Mouse (Mus musculus) heart, embryonic 14.5 days (tissue): ENCODE measurements at regions not wholly inside any gene's neighbourhood (a gene's known extent, or its start where the extent isn't known, plus 50 kb on each side); places are given as distances from the start of the nearest gene placed in this dataset.
"Not testable (repeated sequence)": the region's sequence is repeated elsewhere in the genome, so short reads cannot be mapped to it uniquely, and the experiment has no call there.

Experiments used
- ATAC-seq: fragments of 200-750 bp; cut with Nextera tagmentation; 2 replicates; pipeline ENCODE4 v1.8.0; 2017; ENCODE audit warnings: low read depth, moderate TSS enrichment; ENCODE audit not compliant: insufficient number of reproducible peaks, insufficient read depth, low FRiP score
- H3K27ac ChIP-seq, 2 experiments: fragments of 200-500 bp in 1 of 2; fragments of 300-500 bp in 1 of 2; sonication (generic) in 1 of 2; replicated peaks in 1 of 2; 2 replicates each; pipeline ENCODE4 v1.5.1; 2012 to 2014; ENCODE audit warnings: low read depth in 2 of 2, low read length in 2 of 2, control low read depth in 1 of 2, mild to moderate bottlenecking in 1 of 2, mixed read lengths in 1 of 2; ENCODE audit not compliant: control insufficient read depth in 1 of 2, insufficient read depth in 1 of 2
- H3K27me3 ChIP-seq: fragments of 300-500 bp; sonication (generic); 2 replicates; pipeline ENCODE4 v1.6.1; 2014; ENCODE audit warnings: mild to moderate bottlenecking, low read length, control low read depth; ENCODE audit not compliant: control insufficient read depth, insufficient read depth
- H3K36me3 ChIP-seq: fragments of 300-500 bp; sonication (generic); 2 replicates; pipeline ENCODE4 v1.6.1; 2014; ENCODE audit warnings: mild to moderate bottlenecking, control low read depth, low read length, mixed read lengths; ENCODE audit not compliant: control insufficient read depth, insufficient read depth
- H3K4me1 ChIP-seq, 2 experiments: fragments of 200-500 bp in 1 of 2; fragments of 300-500 bp in 1 of 2; sonication (generic) in 1 of 2; 2 replicates each; pipeline ENCODE4 v1.6.1; 2012 to 2014; ENCODE audit warnings: low read length in 2 of 2, control low read depth in 1 of 2, mixed read lengths in 1 of 2; ENCODE audit not compliant: control insufficient read depth in 2 of 2, insufficient read depth in 2 of 2
- H3K4me2 ChIP-seq: fragments of 300-500 bp; sonication (generic); 2 replicates; pipeline ENCODE4 v1.6.1; 2014; ENCODE audit warnings: mild to moderate bottlenecking, low read length
- H3K4me3 ChIP-seq, 2 experiments: fragments of 200-500 bp in 1 of 2; fragments of 300-500 bp in 1 of 2; sonication (generic) in 1 of 2; 2 replicates each; pipeline ENCODE4 v1.5.1; 2012 to 2014; ENCODE audit warnings: low read length in 2 of 2, mild to moderate bottlenecking in 2 of 2, control low read depth in 1 of 2, low read depth in 1 of 2, moderate library complexity in 1 of 2; ENCODE audit not compliant: control insufficient read depth in 1 of 2, insufficient read depth in 1 of 2
- H3K9ac ChIP-seq: fragments of 300-500 bp; sonication (generic); 2 replicates; pipeline ENCODE4 v1.6.1; 2014; ENCODE audit warnings: mild to moderate bottlenecking, low read length
- H3K9me3 ChIP-seq: fragments of 300-500 bp; sonication (generic); 2 replicates; pipeline ENCODE4 v1.6.1; 2016; ENCODE audit warnings: low read length, control low read depth; ENCODE audit not compliant: control insufficient read depth
- WGBS: fragments of 180-500 bp; shearing (Covaris S2); extraction: QIAGEN DNeasy Blood & Tissue Kit; methylation state at CpG from one replicate; pipeline ENCODE4 v1.1.7; 2014; 5-methylcytosine and 5-hydroxymethylcytosine counted together

GRCm38 (mm10) chr17:7524497-7524896 lies 139.2 kb upstream of the Unc93a2 start:
- WGBS, result 93% methylated on average over 11 of the region's 11 CpGs
- H3K4me1 ChIP-seq, H3K9ac ChIP-seq, H3K4me2 ChIP-seq, H3K27ac ChIP-seq, H3K27me3 ChIP-seq, H3K36me3 ChIP-seq, H3K4me3 ChIP-seq, ATAC-seq, H3K9me3 ChIP-seq: not testable (repeated sequence)

- H3K4me3 ChIP-seq, result no peak overlapping the region
- H3K27me3 ChIP-seq, result no peaks in the 10 kb centered on the region
- peak overlapping the region; percentile 3 to 71 for H3K27ac ChIP-seq
- ATAC-seq, result no peak; the same call in 1 of the 2 replicates
- H3K9ac ChIP-seq, result no peak overlapping the region
- no peak overlapping the region for H3K4me2 ChIP-seq
- H3K9me3 ChIP-seq, result no peaks in the 10 kb centered on the region
- H3K4me1 ChIP-seq, result peaks cover 0 to 5% of the 10 kb centered on the region in 2 experiments; a peak in 1 of 4 replicates
- whole genome bisulfite sequencing, result 70% methylated on average over 10 of the region's 10 CpGs
- no peaks in the 10 kb centered on the region for H3K36me3 ChIP-seq
Observed at GRCm38 (mm10) chr17:7521127-7521526, 135.9 kb upstream of the Unc93a2 start.
